Mouse (Mus musculus) Muller cell, postnatal 12 days (primary cell): ENCODE measurements around the gene Gm20521.
A peak's percentile ranks its signal among the peaks of the same experiment; 100 is the strongest.

Experiments
- DNase-seq: peaks from one replicate; pipeline ENCODE4 v3.0.0-alpha.2; 2015; ENCODE audit errors: inconsistent ontology term

Gm20521 gene

DNA sequence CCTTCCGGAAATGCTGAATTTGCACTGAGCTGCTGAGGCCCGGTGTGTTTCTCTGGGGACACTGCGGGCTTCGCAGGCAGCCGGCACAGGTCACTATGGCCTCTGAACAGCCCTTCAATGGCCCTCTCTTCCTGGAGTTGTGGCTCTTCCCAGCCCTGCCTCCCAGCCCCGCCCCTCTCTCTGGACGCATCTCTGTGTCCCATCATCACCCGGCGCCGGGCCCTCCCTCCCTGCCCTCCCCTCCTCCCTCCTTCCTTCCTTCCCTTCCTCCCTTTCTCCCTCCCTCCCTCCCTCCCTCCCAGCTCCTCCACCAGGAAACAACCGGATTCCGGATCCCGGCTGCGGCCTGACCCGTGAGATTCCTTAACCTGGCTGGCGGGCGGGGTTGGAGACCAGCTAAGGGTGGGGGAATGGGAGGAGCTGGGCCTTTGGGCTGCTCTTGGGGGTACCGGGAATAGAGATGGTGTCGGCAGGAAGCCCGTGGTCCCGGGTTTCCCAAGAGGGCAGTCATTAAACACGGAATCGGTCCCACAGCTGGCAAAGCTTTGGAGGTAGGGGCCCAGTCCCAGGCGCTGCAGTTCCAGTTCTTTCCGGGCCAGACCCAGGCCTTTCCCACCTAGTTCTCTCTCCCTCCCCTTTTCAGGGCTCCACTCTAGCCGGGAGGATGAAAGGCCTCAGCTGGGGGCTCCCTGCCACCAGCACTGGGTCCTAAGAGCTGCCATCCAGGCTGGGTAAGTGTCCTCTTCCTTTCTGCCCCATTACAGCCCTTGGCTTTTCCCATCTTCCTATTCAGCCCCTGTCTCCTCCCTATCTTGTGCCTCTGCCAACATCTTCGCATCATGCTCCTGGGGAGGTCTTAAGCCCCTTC lies at the start of gene Gm20521, which contains the start of gene Bcl2l2:
TSS of gene Gm20521 (plus strand) at position 288 of the 868 bp plus-strand sequence.
TSS of gene Bcl2l2 (plus strand) at position 224 of the 868 bp plus-strand sequence.
- DNase-seq, result peak; percentile 97

DNA sequence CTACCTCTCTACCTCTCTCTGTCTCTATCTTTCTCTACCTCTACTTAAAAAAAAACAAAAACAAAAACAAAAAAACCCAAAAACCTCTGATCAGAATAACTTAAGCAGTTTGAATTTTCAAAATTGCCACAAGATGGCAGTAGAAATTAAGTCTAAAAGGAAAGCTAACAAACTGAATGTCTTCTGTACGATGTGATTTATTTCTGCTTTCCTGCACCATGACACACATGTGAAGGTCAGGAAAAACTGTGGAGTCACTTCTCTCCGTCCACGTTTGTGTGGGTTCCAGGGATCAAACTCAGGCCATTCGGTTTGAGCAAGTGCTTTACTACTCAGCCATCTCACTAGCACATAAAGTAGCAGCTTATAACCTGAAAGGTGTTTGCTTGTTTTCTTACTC lies 39.8 kb upstream of the Gm20521 start:
- DNase-seq, result peak; percentile 64

DNA sequence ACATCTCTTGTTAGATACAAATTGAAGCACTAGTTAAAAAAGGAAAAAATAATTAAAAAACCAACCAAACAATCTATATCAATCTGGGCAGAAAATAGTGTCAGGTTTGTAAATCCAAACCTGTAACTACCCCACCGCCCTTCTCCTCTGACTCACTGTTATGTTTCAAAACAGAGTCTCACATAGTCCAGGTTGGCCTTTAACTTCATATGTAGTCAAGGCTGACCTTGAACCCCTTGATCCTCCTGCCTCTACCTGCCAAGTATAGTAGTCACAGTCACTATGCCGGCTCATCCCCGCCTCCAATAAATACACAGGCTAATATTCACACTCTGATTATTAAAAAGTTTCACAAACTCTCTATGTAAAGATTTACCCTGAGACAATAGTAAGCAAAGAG lies 27.5 kb upstream of the Gm20521 start:
- DNase-seq, result no peak

DNA sequence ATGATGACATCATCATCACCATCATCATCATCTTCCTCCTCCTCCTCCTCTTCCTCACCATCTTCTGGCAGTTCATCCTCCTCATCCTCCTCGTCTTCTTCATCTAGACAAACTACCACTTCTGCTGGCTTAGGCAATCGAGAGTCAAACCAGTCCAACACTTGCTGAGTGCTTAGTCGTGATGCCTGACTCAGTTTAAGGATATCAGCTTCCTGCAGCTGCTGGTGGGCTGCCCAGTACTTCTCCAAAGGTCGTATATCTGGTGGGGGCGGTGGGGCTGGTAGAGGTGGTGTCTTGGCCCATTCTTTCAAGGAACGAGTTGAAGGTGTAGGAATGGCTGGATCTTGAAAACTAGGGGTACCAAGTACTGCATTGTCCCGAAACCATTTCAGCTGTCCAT lies 26.5 kb upstream of the Gm20521 start:
- no peak for DNase-seq

DNA sequence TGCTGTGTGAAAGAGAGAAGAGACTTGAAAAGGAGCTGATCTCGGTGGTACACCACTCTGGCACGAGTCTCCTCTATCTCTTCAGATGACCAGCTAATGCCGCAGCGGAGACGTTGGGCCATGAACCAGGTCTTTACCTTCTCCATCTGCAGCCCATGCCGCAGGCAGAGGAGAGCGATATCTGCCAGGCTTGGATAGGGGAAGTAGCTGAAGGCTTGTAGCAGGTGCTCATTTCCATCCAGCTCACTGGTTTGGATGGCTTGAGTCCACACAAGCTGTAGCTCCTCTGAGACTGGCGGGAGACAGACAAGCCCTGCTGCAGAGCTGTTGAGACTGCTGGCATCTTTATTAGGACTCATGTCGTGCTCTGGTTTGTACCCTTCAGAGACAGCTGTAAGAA lies 25.4 kb upstream of the Gm20521 start:
- DNase-seq, result no peak

DNA sequence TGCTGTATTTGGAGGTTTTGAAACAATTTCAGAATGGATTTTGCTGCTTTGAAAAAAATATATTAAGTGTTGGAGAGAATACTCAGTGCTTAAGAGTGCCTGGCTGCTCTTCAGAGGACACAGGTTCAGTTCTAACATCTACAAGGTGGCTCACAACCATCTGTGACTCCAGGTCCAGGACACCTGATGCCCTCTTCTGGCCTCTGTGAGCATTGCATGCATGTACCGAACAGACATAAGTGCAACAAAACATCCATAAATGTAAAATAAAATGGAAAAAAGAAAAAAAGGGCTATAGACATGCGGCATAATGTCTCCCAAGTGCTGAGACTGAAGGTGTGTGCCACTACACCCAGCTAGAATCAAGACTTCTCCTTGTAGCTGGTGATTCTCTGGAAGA lies 22.7 kb upstream of the Gm20521 start:
- no peak for DNase-seq

DNA sequence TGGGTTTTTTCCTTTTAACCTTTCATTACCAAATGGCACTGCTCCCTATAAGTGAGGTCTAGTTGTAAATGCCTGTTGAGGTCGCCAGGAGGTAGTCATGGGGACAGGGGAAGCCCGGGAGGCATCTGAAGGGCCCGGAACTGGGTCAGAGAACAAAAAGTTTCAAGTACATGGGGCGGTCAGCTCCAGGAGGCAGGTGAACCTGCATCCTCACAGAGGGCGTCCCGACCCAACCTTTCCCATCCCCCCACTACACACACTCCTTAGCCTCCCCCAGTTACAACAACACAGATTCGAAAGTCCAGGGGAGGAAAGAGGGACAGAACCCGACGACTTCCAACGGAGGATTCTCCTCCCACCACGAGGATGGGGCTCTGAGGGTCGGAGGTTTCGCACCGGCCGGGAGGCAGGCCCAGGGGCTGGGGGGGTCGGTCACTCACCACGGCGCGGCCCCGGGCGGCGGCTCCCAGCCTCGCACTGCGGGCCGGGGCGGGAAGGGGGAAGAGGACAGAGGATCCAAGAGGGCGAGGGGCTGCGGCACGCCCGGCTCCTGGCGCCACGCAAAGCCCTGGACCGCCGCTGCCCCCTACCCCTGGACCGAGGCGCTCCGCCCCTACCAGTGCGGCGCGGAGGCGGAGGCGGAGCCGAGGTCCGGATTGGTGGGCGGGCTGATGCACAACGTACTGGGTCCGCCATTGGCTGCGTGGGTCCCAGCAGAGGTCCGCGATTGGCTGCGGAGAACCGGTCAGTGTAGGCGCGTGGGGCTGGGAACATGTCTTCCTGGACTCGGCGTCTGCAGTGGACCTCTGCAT lies 19.5 kb upstream of the Gm20521 start:
- peak; percentile 95 for DNase-seq

DNA sequence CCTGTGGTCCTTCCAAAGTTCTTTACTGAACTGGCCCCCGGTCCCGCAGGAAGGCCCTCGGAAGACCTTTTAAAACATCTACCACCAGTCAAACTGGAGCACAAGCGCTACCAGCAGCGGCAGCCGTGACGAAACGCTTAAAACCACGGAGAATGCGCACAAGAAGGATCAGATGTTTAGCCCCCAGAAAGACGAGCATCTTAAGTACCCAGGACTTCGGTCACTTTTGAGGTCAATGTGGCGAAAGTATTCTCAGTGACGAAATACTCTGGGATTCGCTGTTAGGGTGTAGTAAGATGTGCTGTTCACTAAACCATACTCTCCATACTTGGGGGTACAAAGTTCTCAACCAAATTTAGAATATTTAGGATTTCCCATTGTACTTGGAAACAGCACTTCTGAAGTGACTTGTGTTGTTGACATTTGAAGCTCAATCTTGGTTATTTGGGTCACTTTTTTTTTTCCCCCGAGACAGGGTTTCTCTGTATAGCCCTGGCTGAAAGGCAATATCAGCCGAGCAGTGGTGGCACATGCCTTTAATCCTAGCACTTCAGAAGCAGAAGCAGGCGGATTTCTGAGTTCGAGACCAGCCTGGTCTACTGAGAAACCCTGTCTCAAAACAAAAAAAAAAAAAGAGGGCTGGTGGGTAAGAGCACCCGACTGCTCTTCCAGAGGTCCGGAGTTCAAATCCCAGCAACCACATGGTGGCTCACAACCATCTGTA lies 18.8 kb upstream of the Gm20521 start:
- no peak for DNase-seq

DNA sequence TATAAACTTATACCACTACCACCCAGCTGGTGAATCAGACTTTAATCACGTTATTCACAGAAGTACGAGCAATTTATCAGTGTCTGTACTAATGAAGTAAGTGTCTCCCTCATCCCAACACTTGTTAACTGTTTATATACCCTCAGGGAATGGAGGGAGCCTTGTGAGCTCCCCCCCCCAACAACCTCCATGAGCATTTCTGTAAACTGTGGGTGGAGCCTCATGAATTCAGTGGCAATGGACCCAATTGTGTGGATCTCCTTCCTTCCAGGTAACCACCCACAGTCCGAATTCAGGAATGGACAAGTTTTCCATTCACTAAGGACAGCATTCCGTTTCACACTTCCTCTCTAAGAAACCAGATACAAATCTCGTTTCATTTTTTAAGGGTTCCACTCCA lies 17.6 kb upstream of the Gm20521 start:
- DNase-seq, result no peak

DNA sequence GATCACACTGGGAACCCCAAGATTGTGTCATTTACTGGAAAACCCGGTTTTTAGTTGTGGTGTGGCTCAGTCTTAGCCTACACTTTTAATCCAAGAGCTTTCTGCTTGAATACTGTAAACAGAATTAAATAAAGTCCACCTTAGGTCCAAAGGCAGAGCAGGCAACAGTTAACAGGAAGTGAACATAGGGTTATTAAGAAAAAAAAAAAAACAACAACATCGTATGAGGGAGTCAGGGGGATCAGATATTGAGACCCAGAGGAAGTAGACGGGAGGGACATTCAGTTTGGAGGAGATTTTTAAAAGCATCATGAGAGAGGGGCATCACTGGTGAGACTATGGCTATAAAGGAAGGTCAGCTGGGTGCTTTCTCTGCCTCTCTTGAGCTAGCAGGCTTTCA lies 17.0 kb upstream of the Gm20521 start:
- no peak for DNase-seq

DNA sequence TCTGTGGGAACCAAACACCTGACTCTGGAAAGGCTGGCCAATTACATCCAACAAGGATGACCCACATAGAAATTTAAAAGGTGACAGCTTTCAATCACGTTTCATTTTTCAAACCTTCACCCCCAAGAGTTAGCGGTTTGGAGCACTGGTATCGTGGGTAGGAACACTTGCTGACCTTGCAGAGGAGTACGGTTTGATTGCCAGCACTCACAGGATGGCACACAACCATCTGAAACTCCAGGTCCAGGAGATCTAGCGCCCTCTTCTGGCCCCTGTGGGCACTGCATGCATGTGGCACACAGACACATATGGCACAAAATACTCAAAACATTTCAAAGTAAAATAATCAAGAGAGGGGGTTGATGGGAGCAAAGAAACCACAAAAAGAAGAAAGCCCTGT lies 16.3 kb upstream of the Gm20521 start:
- DNase-seq, result no peak

DNA sequence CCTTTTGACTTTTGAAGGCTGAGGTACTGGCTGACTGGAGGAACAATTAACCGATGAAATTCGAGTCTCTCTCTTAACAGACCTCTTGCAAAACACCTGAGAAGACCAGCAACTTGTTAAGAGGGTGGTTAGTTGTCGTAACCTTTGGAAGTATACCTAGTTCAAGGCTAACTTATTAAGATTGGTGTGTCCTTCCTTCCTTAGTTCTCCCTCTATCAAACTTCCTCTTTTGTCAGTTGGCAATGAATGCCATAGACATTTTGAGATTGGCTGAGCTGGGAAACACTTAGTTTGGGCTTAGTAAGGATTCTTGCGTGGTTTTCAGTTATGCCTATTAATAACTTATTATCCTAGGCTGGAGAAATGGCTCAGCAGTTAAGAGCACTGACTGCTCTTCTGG lies 15.2 kb upstream of the Gm20521 start:
- no peak for DNase-seq

DNA sequence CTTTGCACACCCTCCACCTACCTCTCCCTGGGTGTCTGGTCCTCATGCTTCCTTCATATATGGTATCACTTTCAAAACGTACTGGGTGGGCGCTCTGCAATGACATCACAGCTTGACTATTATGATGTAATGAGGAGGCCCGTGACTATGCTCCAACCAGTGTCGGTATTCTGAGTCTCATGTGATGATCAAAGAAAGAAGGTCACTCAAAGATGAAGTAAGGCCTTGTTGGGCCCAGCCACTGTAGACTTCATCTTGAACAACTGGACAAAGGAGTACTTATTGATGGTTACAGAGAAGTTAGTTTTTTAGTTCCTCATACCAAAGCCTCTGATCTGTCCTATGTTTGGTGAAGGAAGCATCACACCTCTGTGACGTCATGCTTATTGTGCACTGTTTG lies 12.4 kb upstream of the Gm20521 start, which contains the start of gene Homez:
TSS of gene Homez (minus strand) at position 101 of the 400 bp plus-strand sequence.
- DNase-seq, result no peak

DNA sequence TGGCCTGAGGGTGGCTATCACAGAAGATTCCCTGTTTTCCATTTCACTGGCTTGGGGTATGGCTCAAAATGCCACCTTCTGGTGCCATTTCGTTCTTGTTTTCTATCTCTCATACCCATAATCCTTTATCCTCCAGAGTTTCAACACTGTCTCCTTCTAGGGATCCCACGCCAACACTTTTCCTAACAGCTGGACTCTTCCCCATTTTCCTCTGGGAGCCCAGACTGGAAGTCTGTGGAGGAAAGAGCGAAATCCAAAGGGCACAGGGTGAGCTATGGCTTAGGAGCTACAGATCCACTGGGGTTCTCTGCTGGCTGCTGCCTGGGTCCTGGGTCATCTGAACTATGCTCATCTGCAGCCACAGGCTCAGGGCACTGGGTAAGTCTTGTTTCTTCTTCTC lies 9.1 kb upstream of the Gm20521 start:
- DNase-seq, result no peak

DNA sequence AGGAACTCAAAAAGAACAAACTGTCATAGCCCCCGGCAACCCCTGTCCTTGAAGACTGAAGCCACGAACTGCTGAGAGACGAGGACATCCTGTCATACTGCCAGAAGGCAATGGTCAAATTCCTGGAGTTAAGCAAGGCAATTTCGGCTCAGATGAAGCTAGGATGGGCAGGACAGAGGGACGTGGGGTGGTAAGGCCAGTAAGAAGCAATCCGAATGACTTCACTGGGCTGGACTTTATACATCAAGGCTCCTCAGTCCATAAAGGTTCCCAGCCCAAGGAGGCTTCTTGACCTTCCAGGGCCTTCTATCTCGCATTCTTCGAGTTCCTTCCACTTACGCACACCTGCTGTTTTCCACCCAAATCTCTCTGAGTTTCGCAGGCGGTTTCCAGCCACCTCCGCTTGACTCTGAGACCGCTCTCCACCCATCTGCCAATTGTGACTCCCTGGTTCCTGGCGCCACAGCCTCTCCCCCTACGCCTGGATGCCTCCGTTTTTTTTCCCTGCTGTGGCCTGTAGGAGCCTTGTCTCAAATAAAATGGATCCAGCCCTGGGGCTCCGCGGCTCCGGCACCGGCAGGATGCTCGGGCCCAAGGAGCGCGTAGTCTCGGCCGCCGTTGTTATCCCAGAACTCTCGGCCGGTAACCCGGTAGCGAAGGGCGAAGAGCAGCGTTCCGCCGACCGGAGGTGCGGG lies 7.2 kb upstream of the Gm20521 start:
- DNase-seq, result no peak

DNA sequence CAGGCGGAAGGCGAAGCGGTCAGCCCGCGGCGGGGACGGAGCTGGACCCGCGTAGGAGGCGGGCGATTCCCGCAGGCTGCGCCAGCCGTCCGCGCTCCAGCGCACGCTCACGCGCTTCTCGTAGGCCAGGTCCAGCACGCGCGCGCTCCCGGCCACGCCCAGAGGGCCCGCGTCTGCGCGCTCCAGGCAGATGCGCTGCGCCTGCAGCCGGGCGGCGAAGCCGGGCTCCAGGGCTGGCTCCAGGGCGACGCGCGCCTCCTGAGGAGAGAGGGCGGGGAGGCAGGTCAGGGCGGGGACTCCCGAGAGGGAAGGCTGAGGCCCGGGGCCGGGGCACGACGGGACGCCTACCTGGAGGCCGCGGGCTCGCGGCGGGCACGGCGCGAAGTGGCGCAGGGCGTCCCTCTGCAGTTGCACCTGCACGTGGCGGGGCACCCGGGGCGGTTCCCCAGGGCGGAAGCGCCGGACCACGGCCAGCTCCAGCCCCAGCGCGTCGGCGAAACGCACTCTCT lies 6.6 kb upstream of the Gm20521 start:
- DNase-seq, result peak; percentile 95

DNA sequence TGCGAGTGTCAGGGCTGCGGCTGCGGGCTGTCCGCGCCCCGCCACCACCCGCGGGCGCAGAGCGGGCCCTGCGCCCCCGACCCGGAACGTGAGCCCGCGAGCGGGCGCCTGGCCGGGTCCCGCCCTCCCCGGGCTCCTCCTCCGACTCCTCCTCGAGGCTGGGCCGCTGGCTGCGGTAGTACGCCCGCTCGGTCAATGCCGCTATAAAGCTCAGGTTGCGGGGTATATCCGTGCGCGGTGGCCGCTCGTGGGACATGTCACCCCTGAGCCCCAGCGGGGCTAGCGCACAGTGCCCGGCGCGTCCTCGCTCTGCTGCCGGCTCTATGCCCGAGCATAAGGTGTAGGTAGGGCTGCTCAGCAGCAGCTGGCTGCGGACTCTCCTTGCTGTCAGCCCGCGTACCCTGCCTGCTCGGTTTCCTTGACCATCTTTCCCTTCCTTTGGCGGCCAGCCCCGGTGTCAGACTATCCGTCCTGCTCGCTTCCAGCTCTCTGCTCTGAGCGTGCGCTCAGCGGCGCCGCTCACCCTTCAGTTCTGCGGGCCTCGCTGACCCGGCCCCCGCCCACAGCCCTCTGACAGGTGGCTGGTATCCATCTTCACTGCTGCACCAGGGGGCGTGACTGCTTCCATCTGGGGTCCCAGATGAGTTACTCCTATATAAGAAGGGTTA lies 6.1 kb upstream of the Gm20521 start, which contains the start of gene Ppp1r3e:
TSS of gene Ppp1r3e (minus strand) at position 503 of the 668 bp plus-strand sequence.
- DNase-seq, result peak; percentile 80

DNA sequence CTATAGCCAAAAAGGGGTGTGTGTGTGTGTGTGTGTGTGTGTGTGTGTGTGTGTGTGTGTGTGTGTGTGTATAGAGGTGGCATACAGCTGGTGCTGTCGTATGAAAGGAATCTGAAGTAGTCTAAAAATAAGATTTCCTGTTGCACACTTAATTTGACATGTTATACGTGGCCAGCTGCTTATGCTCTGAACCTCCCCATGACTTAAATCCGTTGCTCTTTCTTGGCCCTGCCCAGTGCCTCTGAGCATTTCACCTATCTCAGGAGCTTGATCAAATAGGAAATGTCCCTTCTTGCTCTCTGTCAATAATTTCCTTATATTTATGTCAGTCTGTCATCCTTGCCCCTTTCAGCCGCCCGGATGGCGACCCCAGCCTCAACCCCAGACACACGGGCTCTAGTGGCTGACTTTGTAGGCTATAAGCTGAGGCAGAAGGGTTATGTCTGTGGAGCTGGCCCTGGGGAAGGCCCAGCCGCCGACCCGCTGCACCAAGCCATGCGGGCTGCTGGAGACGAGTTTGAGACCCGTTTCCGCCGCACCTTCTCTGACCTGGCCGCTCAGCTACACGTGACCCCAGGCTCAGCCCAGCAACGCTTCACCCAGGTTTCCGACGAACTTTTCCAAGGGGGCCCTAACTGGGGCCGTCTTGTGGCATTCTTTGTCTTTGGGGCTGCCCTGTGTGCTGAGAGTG lies 926 bp downstream of the Gm20521 start:
- no peak for DNase-seq

DNA sequence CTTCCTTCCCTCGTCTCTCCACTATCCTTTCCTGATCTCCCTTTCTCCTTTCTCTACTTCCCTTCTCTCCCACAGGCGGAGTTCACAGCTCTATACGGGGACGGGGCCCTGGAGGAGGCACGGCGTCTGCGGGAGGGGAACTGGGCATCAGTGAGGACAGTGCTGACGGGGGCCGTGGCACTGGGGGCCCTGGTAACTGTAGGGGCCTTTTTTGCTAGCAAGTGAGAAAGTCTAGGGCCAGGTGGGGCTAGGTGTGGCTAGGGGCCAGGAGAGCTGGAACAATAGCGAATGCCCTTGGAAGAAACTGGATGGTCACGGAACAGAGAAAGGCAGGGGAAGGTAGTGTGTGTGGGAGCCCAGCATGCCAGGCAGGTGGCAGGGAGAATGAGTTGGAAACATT lies 2.1 kb downstream of the Gm20521 start:
- no peak for DNase-seq

DNA sequence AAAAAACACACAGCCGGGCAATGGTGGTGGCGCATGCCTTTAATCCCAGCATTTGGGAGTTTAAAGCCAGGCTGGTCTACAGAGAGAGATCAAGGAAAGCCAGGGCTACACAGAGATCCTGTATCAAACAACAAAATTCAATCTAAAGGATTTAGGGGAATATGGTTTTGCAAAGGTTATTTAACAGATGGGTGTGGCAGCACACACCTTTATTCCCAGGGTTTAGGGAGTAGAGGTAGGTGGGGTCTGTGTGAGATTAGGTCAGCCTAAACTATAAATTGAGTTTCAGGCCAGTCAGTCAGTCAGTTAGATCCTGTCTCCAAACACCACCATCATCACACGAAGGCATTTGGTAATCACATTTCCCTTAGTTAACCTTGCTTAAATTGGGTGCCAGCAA lies 9.0 kb downstream of the Gm20521 start, which contains the start of gene Pabpn1:
TSS of gene Pabpn1 (plus strand) at position 301 of the 400 bp plus-strand sequence.
- DNase-seq, result no peak
